Mouse (Mus musculus) spleen, postnatal 10 days (tissue): ENCODE data around the gene Nup214.
A peak's percentile ranks its signal among the peaks of the same experiment; 100 is the strongest.

Experiments used
- DNase-seq, 2 experiments: peaks; one replicate each; pipeline ENCODE4 v3.0.0; 2021 to 2022; ENCODE audit warnings: low spot score in 2 of 2

The Nup214 gene

GRCm38 (mm10) chr2:32045375-32045774 lies 71.1 kb downstream of the Nup214 start:
- DNase-seq: no peak

GRCm38 (mm10) chr2:32046009-32046408 lies 71.8 kb downstream of the Nup214 start:
- DNase-seq: no peak

- no peak for DNase-seq
Measured at GRCm38 (mm10) chr2:32047323-32047722, 73.1 kb downstream of the Nup214 start.

- no peak for DNase-seq
Measured at GRCm38 (mm10) chr2:32051791-32052190, 77.6 kb downstream of the Nup214 start.

GRCm38 (mm10) chr2:32052418-32052817 lies 78.2 kb downstream of the Nup214 start:
- DNase-seq: no peak

GRCm38 (mm10) chr2:32055357-32055965 lies 81.2 kb downstream of the Nup214 start:
- peak in 1 of 2 experiments; percentile 9 for DNase-seq

- DNase-seq: no peak
Measured at GRCm38 (mm10) chr2:32056524-32056923, 82.3 kb downstream of the Nup214 start.

GRCm38 (mm10) chr2:32057360-32057759 lies 83.1 kb downstream of the Nup214 start:
- no peak for DNase-seq

GRCm38 (mm10) chr2:32057794-32058193 lies 83.6 kb downstream of the Nup214 start:
- DNase-seq: no peak

- DNase-seq: no peak
Measured at GRCm38 (mm10) chr2:32058241-32058640, 84.0 kb downstream of the Nup214 start.

- DNase-seq: no peak
Measured at GRCm38 (mm10) chr2:32058716-32059115, 84.5 kb downstream of the Nup214 start.

- DNase-seq: no peak
Measured at GRCm38 (mm10) chr2:32059613-32060012, 85.4 kb downstream of the Nup214 start.

- DNase-seq: no peak
Measured at GRCm38 (mm10) chr2:32060228-32060805, 86.1 kb downstream of the Nup214 start.

GRCm38 (mm10) chr2:32061189-32061588 lies 87.0 kb downstream of the Nup214 start:
- peak in 1 of 2 experiments; percentile 41 for DNase-seq

- DNase-seq: no peak
Measured at GRCm38 (mm10) chr2:32061722-32062505, 87.7 kb downstream of the Nup214 start.

- peak; percentile 43 to 49 for DNase-seq
Measured at GRCm38 (mm10) chr2:32062626-32063410, 88.6 kb downstream of the Nup214 start.

GRCm38 (mm10) chr2:32063451-32064151 lies 89.4 kb downstream of the Nup214 start:
- DNase-seq: no peak

- no peak for DNase-seq
Measured at GRCm38 (mm10) chr2:32064913-32065312, 90.7 kb downstream of the Nup214 start.

- peak in 1 of 2 experiments; percentile 61 for DNase-seq
Measured at GRCm38 (mm10) chr2:32065371-32065791, 91.1 kb downstream of the Nup214 start.

GRCm38 (mm10) chr2:32066005-32066404 lies 91.8 kb downstream of the Nup214 start:
- DNase-seq: no peak
